Mouse (Mus musculus): Measurements from ENCODE around the gene Cer1. TPM values are rescaled to one million over a fixed set of nuclear protein-coding genes. Genes with fewer than 3 reads are reported as not detected.

The Cer1 gene
- polyA plus RNA-seq, 1 experiment from 2014 or later = not detected

GRCm38 (mm10) chr4:82870931-82871330 lies 14.0 kb downstream of the Cer1 start:
- Histone ChIP-seq H3K9me3 (no peaks in the 10 kb centered on the region), H3K27me3 (ENCODE audit: insufficient read depth, poor library complexity, severe bottlenecking) (no peaks in the 10 kb centered on the region), H3K36me3 (no peaks in the 10 kb centered on the region), H3K4me3 (no peak overlapping the region), H3K4me1 (replicated peaks) (peaks cover 19% of the 10 kb centered on the region), H3K27ac (no peak overlapping the region)
- 77% methylated on average over 6 of the region's 6 CpGs for WGBS
- DNase-seq (ENCODE audit: low spot score) = no peak

DNA sequence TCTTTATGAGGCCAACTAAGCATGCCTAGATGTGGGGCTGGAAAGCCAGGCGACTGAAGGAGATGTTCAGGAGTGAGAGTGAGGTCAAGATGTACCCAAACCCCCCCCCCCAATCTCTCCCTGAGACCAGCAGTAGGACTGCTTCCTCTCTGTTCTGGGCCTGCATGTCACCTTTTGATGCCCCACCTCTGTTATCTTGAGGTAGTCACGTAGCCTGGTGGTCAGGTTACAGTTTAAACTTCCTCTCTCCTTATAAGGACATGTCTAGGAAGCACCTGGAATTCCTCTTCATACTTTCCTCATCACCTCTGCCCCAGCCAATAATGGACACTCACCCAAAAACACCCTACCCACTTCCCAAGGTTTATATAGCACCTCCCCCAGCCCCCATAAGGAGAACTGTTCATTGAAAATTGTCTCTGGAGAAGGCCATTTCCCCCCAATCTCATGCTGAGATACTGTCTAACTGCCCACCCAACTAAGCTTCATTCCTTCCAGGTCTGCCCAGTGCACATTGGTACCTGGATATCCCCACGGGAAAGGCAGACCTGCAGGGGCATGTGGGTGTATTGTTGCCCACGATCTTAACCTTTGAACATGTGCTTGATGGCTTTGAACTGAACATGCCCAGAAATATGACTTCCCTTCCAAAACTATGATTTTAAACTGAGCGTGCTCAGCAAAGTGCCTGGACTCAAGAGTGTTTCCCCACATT lies 17.1 kb downstream of the Cer1 start:
- 82% methylated on average over 5 of the region's 5 CpGs for WGBS
- no peaks in the 10 kb centered on the region for H3K27me3 ChIP-seq (ENCODE audit: insufficient read depth, poor library complexity, severe bottlenecking)
- DNase-seq (ENCODE audit: low spot score) = no peak
- no peak overlapping the region for H3K27ac ChIP-seq
- no peaks in the 10 kb centered on the region for H3K9me3 ChIP-seq
- no peak overlapping the region for H3K4me3 ChIP-seq
- H3K36me3 ChIP-seq = no peaks in the 10 kb centered on the region
- peaks cover 11% of the 10 kb centered on the region for H3K4me1 ChIP-seq (replicated peaks)

DNA sequence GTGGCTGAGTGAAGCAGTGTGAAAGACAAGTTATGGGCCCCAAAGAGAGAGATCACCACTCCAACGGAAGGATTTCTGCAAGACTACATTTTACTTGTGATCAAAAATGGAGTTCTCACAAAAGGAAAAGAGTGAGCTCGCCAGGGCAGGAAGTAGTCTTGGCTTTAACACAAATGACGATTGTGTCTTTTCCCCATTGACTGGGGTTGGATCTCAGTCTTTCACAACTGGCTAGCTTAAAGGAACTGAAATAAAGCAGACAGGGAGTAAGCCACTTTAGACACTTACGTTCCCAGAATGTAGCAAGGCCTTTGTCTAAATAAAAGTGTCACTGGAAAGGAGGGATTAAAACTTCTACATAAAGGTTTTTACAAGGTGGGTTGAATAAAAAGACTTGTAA lies 17.8 kb downstream of the Cer1 start:
- Histone ChIP-seq H3K27me3 (ENCODE audit: insufficient read depth, poor library complexity, severe bottlenecking) (no peaks in the 10 kb centered on the region), H3K27ac (no peak overlapping the region), H3K4me1 (replicated peaks) (peaks cover 3% of the 10 kb centered on the region), H3K9me3 (no peaks in the 10 kb centered on the region), H3K36me3 (no peaks in the 10 kb centered on the region), H3K4me3 (no peak overlapping the region)
- DNase-seq (ENCODE audit: low spot score) = no peak
- 73% methylated on average over 4 of the region's 4 CpGs for WGBS

DNA sequence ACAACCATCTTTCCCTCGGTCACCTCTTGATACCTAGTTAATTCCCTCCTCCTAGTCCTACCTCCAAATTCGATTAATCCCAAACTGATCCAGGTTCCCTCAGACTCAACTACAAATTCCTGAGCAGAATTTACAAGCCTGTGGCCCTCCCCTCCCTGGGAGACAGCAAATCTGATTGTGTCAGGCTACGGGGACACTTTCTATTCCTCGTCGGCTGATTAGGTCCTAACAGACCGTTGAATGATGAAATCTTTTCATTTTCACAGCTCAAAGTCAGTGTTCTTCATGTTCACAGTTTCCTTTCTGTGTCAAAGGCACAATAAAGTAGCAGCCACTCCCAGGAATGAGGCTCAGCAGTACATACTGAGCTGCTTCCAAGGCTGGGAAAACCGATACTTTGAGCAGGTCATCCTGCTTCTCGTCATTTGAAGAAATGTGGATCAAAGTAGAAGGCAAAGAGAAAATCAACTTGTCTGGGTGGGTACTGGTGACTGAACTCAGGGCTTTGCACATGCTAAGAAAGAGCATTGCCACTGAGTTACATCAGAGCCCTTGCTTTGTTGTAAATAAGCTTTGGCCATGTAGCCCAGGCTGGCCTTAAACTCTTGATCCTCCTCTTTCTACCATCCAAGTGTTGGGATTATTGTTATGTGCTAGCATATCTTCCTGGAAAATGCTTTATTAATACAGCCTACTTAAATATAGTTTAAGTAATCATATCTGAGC lies 19.8 kb downstream of the Cer1 start:
- H3K4me1 ChIP-seq (replicated peaks) = no peaks in the 10 kb centered on the region
- no peaks in the 10 kb centered on the region for H3K36me3 ChIP-seq
- DNase-seq (ENCODE audit: low spot score) = no peak
- WGBS = 88% methylated on average over 8 of the region's 8 CpGs
- H3K4me3 ChIP-seq = no peak overlapping the region
- H3K27ac ChIP-seq = no peak overlapping the region
- H3K27me3 ChIP-seq (ENCODE audit: insufficient read depth, poor library complexity, severe bottlenecking) = no peaks in the 10 kb centered on the region
- no peaks in the 10 kb centered on the region for H3K9me3 ChIP-seq

GRCm38 (mm10) chr4:82863316-82863715 lies 21.6 kb downstream of the Cer1 start:
- no peak for DNase-seq (ENCODE audit: low spot score)
- no peaks in the 10 kb centered on the region for H3K27me3 ChIP-seq (ENCODE audit: insufficient read depth, poor library complexity, severe bottlenecking)
- peaks cover 4% of the 10 kb centered on the region for H3K4me1 ChIP-seq (replicated peaks)
- no peak overlapping the region for H3K27ac ChIP-seq
- WGBS = 89% methylated on average over 8 of the region's 8 CpGs
- no peaks in the 10 kb centered on the region for H3K36me3 ChIP-seq
- no peaks in the 10 kb centered on the region for H3K9me3 ChIP-seq
- H3K4me3 ChIP-seq = no peak overlapping the region

DNA sequence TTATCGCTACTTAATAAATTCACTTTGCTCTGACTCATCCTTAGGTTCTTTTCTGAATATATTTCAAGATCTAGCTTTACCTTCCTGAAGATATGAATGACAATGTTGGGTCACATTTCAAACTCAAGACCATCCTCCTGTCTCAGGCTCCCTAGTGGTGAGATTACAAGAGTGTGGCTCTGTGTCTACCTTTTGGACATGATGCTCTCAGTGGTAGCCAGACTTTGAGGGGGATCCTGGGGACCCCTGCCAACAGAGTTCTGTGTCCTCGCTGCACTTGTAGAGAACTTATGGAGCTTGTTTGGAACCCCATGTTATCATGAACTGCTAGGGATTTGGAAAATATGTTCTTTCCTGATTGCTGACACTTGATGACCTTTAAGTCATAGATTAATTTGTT lies 23.5 kb downstream of the Cer1 start:
- Histone ChIP-seq H3K4me1 (replicated peaks) (peaks cover 6% of the 10 kb centered on the region), H3K9me3 (no peaks in the 10 kb centered on the region), H3K27me3 (ENCODE audit: insufficient read depth, poor library complexity, severe bottlenecking) (no peaks in the 10 kb centered on the region), H3K4me3 (no peak overlapping the region), H3K36me3 (no peaks in the 10 kb centered on the region), H3K27ac (no peak overlapping the region)
- DNase-seq (ENCODE audit: low spot score) = no peak
- WGBS = 96% methylated on average over 2 of the region's 2 CpGs

- Histone ChIP-seq H3K27ac (no peak overlapping the region), H3K4me1 (replicated peaks) (peaks cover 6% of the 10 kb centered on the region), H3K9me3 (no peaks in the 10 kb centered on the region), H3K4me3 (no peak overlapping the region), H3K36me3 (no peaks in the 10 kb centered on the region), H3K27me3 (ENCODE audit: insufficient read depth, poor library complexity, severe bottlenecking) (no peaks in the 10 kb centered on the region)
- WGBS = 46% methylated on average over 3 of the region's 3 CpGs
- no peak for DNase-seq (ENCODE audit: low spot score)
Measured at GRCm38 (mm10) chr4:82860566-82860965, 24.4 kb downstream of the Cer1 start.

- peak within 1 kb of the TSS; percentile 83 for H3K4me3 ChIP-seq
- H3K27me3 ChIP-seq (ENCODE audit: insufficient read depth, poor library complexity, severe bottlenecking) = no peaks in the 10 kb centered on the region
- H3K4me1 ChIP-seq (replicated peaks) = peaks cover 6% of the 10 kb centered on the region
- under 1% methylated on average over 82 of the region's 82 CpGs for WGBS
- peak; percentile 75 for DNase-seq (ENCODE audit: low spot score)
- H3K27ac ChIP-seq = peak within 1 kb of the TSS; percentile 96
- no peaks in the 10 kb centered on the region for H3K36me3 ChIP-seq
- H3K9me3 ChIP-seq = no peaks in the 10 kb centered on the region
Measured at GRCm38 (mm10) chr4:82859131-82860125, 25.5 kb downstream of the Cer1 start, which contains the start of gene Zdhhc21. Zdhhc21 (minus strand) TSS chr4:82859958.

GRCm38 (mm10) chr4:82858431-82859010 lies 26.4 kb downstream of the Cer1 start:
- peak overlapping the region; percentile 96 for H3K27ac ChIP-seq
- no peaks in the 10 kb centered on the region for H3K9me3 ChIP-seq
- H3K36me3 ChIP-seq = no peaks in the 10 kb centered on the region
- 37% methylated on average over 4 of the region's 4 CpGs for WGBS
- H3K4me1 ChIP-seq (replicated peaks) = peaks cover 6% of the 10 kb centered on the region
- no peak for DNase-seq (ENCODE audit: low spot score)
- H3K4me3 ChIP-seq = peak overlapping the region; percentile 83
- H3K27me3 ChIP-seq (ENCODE audit: insufficient read depth, poor library complexity, severe bottlenecking) = no peaks in the 10 kb centered on the region

DNA sequence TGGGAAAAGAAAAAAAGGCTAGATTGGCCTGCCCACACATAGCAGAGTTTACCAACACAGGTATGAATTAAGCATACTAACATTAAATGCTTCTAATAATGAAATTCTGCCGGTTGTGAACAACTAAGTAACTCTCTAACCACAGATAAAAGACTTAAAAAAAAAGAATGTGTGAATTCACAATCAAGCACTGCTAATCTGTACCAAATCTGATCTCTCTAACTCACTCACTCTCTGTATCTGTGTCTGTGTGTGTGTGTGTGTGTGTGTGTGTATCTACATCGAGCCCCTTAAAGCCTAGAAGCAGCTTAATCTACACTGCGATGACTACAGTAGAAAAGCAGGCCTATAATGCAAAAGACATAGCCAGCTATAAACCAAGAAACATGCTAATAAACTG lies 28.0 kb downstream of the Cer1 start:
- H3K27ac ChIP-seq = no peak overlapping the region
- H3K4me3 ChIP-seq = no peak overlapping the region
- H3K36me3 ChIP-seq = 0 out of 2 replicates have a peak, but pooled peaks cover 9% of the 10 kb centered on the region
- H3K9me3 ChIP-seq = no peaks in the 10 kb centered on the region
- DNase-seq (ENCODE audit: low spot score) = no peak
- H3K27me3 ChIP-seq (ENCODE audit: insufficient read depth, poor library complexity, severe bottlenecking) = no peaks in the 10 kb centered on the region
- 92% methylated on average over 3 of the region's 3 CpGs for WGBS
- H3K4me1 ChIP-seq (replicated peaks) = peaks cover 6% of the 10 kb centered on the region

- Histone ChIP-seq H3K9me3 (no peaks in the 10 kb centered on the region), H3K27ac (no peak overlapping the region), H3K27me3 (ENCODE audit: insufficient read depth, poor library complexity, severe bottlenecking) (no peaks in the 10 kb centered on the region), H3K4me3 (no peak overlapping the region), H3K36me3 (0 out of 2 replicates have a peak, but pooled peaks cover 13% of the 10 kb centered on the region), H3K4me1 (replicated peaks) (peaks cover 8% of the 10 kb centered on the region)
- DNase-seq (ENCODE audit: low spot score) = no peak
- WGBS = 93% methylated on average over 2 of the region's 2 CpGs
Measured at GRCm38 (mm10) chr4:82853809-82854208, 31.1 kb downstream of the Cer1 start.

DNA sequence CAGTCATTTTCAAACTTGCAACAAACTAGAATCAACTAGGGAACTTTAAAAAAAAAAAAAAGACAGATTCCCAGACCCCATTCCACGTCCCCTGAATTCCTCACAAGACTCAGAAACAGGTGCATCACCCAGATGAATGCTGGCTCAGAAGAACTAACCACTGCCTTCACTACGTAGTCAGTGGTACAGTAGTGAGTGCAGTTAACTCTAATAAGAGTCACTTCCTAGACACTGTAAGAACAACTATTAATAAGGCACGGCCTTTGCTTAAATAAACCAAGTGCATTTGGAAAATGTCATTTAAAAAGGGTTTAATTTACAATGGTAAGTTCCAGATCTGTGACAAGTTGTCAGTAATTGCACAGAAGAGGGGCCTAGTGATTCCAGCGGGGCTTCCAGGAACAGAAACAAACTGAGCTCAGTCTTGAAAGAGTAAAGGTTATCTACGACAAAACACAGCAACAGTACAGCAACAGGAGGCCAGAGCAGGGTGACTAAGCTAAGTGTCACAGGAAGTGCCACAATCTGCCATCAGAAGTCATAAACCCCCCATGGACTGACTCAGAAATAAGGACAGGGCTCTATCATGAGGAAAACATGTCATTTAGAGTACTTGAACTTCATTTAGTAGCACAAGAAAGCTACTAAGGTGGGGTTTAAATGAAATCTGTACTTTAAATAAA lies 36.3 kb downstream of the Cer1 start:
- DNase-seq (ENCODE audit: low spot score) = no peak
- Histone ChIP-seq H3K4me3 (no peak overlapping the region), H3K9me3 (no peaks in the 10 kb centered on the region), H3K36me3 (peaks cover 25% of the 10 kb centered on the region), H3K27ac (no peak overlapping the region), H3K4me1 (replicated peaks) (peaks cover 4% of the 10 kb centered on the region; the same call in 1 of the 2 replicates), H3K27me3 (ENCODE audit: insufficient read depth, poor library complexity, severe bottlenecking) (no peaks in the 10 kb centered on the region)
- WGBS = 53% methylated on average over 5 of the region's 5 CpGs
